Mouse (Mus musculus) left cerebral cortex, postnatal 4 days (tissue): ENCODE results near the gene Tubgcp5. TPM values are rescaled to one million over a fixed set of nuclear protein-coding genes. Genes with fewer than 3 reads are reported as not detected.

Source experiments
- DNase-seq: peaks from one replicate; pipeline ENCODE4 v3.0.0-alpha.2; 2022
- intact Hi-C: fragments of 180-260 bp; cut with DNase I; formaldehyde crosslinking; loops from one replicate; pipeline ENCODE4 v1.15.1; 2025
- total RNA-seq, 2 experiments: library from RNA; stranded (reverse); gene quantifications; 2 replicates each; pipeline ENCODE4 v1.2.3; 2021

The Tubgcp5 gene
- total RNA-seq, 2 experiments from 2014 or later = 28.4 to 29.0 TPM

- DNase-seq = no peak
- intact Hi-C loops = no loop called here
Observed at GRCm38 (mm10) chr7:55849948-55850571, 56.1 kb downstream of the Tubgcp5 start.

- intact Hi-C loops = no loop called here
- no peak for DNase-seq
Observed at GRCm38 (mm10) chr7:55852787-55853186, 58.8 kb downstream of the Tubgcp5 start.

- intact Hi-C loops = no loop called here
- DNase-seq = no peak
Observed at GRCm38 (mm10) chr7:55855597-55855996, 61.6 kb downstream of the Tubgcp5 start.

GRCm38 (mm10) chr7:55856741-55857140 is 62.8 kb downstream of the Tubgcp5 start:
- no peak for DNase-seq
- intact Hi-C loops = no loop called here

GRCm38 (mm10) chr7:55857729-55858128 is 63.8 kb downstream of the Tubgcp5 start:
- DNase-seq = no peak
- intact Hi-C loops = no loop called here

- intact Hi-C loops = no loop called here
- DNase-seq = no peak
Observed at GRCm38 (mm10) chr7:55858836-55859517, 65.0 kb downstream of the Tubgcp5 start.

- no peak for DNase-seq
- intact Hi-C loops = no loop called here
Observed at GRCm38 (mm10) chr7:55859518-55859872, 65.5 kb downstream of the Tubgcp5 start.

GRCm38 (mm10) chr7:55859956-55860355 is 66.0 kb downstream of the Tubgcp5 start:
- intact Hi-C loops = no loop called here
- no peak for DNase-seq

- intact Hi-C loops = no loop called here
- DNase-seq = no peak
Observed at GRCm38 (mm10) chr7:55861175-55861574, 67.2 kb downstream of the Tubgcp5 start.

GRCm38 (mm10) chr7:55865044-55865443 is 71.1 kb downstream of the Tubgcp5 start:
- intact Hi-C loops = no loop called here
- DNase-seq = no peak

- intact Hi-C loops = no loop called here
- DNase-seq = no peak
Observed at GRCm38 (mm10) chr7:55865750-55866416, 71.9 kb downstream of the Tubgcp5 start.

GRCm38 (mm10) chr7:55868247-55868646 is 74.3 kb downstream of the Tubgcp5 start:
- no peak for DNase-seq
- intact Hi-C loops = no loop called here

GRCm38 (mm10) chr7:55869220-55869619 is 75.3 kb downstream of the Tubgcp5 start:
- intact Hi-C loops = no loop called here

GRCm38 (mm10) chr7:55870340-55871020 is 76.5 kb downstream of the Tubgcp5 start:
- no peak for DNase-seq
- intact Hi-C loops = no loop called here

More at GRCm38 (mm10) chr7:55869220-55869619, 75.3 kb downstream of the Tubgcp5 start:
- no peak for DNase-seq

GRCm38 (mm10) chr7:55871476-55871875 is 77.5 kb downstream of the Tubgcp5 start:
- intact Hi-C loops = no loop called here
- no peak for DNase-seq

GRCm38 (mm10) chr7:55874703-55875102 is 80.7 kb downstream of the Tubgcp5 start:
- intact Hi-C loops = no loop called here
- no peak for DNase-seq

- intact Hi-C loops = no loop called here
- DNase-seq = no peak
Observed at GRCm38 (mm10) chr7:55877721-55878120, 83.8 kb downstream of the Tubgcp5 start.

GRCm38 (mm10) chr7:55880882-55881281 is 86.9 kb downstream of the Tubgcp5 start:
- DNase-seq = no peak
- intact Hi-C loops = no loop called here
